Mouse (Mus musculus): ENCODE data around the gene ccdc198. TPM values are rescaled to one million over a fixed set of nuclear protein-coding genes. Genes with fewer than 3 reads are reported as not detected.
"Not testable (repeated sequence)": the region's sequence is repeated elsewhere in the genome, so short reads cannot be mapped to it uniquely, and the experiment has no call there.

ccdc198 gene
- polyA plus RNA-seq, 1 experiment from 2014 or later, result 0.10 TPM

- H3K4me2 ChIP-seq, result no peak overlapping the region
- WGBS, result 30% methylated on average over 11 of the region's 11 CpGs
- H3K4me3 ChIP-seq, result no peak overlapping the region
- no peaks in the 10 kb centered on the region for H3K36me3 ChIP-seq
- no peaks in the 10 kb centered on the region for H3K4me1 ChIP-seq (replicated peaks)
- no peak overlapping the region for H3K27ac ChIP-seq (ENCODE audit: poor library complexity, severe bottlenecking)
- H3K27me3 ChIP-seq (replicated peaks), result no peaks in the 10 kb centered on the region
- H3K9me3 ChIP-seq (replicated peaks), result no peaks in the 10 kb centered on the region
- ATAC-seq (ENCODE audit: insufficient number of reproducible peaks, low FRiP score), result 0 out of 2 replicates have a peak, but pooled peaks have one; percentile 18
- H3K9ac ChIP-seq, result no peak overlapping the region
Measured at GRCm38 (mm10) chr14:49238206-49238605, 7.1 kb downstream of the ccdc198 start.

- ATAC-seq (ENCODE audit: insufficient number of reproducible peaks, low FRiP score), result no peak
- no peaks in the 10 kb centered on the region for H3K9me3 ChIP-seq (replicated peaks)
- no peak overlapping the region for H3K9ac ChIP-seq
- 47% methylated on average over 9 of the region's 9 CpGs for WGBS
- H3K36me3 ChIP-seq, result no peaks in the 10 kb centered on the region
- no peak overlapping the region for H3K4me3 ChIP-seq
- no peak overlapping the region for H3K27ac ChIP-seq (ENCODE audit: poor library complexity, severe bottlenecking)
- no peak overlapping the region for H3K4me2 ChIP-seq
- no peaks in the 10 kb centered on the region for H3K27me3 ChIP-seq (replicated peaks)
- H3K4me1 ChIP-seq (replicated peaks), result no peaks in the 10 kb centered on the region
Measured at GRCm38 (mm10) chr14:49234788-49235515, 10.3 kb downstream of the ccdc198 start.

GRCm38 (mm10) chr14:49231845-49232244, 13.4 kb downstream of the ccdc198 start:
- 74% methylated on average over 3 of the region's 3 CpGs for WGBS
- H3K27me3 ChIP-seq (replicated peaks), result no peaks in the 10 kb centered on the region
- H3K9ac ChIP-seq, result no peak overlapping the region
- H3K9me3 ChIP-seq (replicated peaks), result no peaks in the 10 kb centered on the region
- no peak overlapping the region for H3K27ac ChIP-seq (ENCODE audit: poor library complexity, severe bottlenecking)
- no peak overlapping the region for H3K4me3 ChIP-seq
- no peaks in the 10 kb centered on the region for H3K36me3 ChIP-seq
- no peak overlapping the region for H3K4me2 ChIP-seq
- H3K4me1 ChIP-seq (replicated peaks), result no peaks in the 10 kb centered on the region
- ATAC-seq (ENCODE audit: insufficient number of reproducible peaks, low FRiP score), result no peak

- H3K27me3 ChIP-seq (replicated peaks), result no peaks in the 10 kb centered on the region
- no peak for ATAC-seq (ENCODE audit: insufficient number of reproducible peaks, low FRiP score)
- no peak overlapping the region for H3K4me2 ChIP-seq
- no peaks in the 10 kb centered on the region for H3K9me3 ChIP-seq (replicated peaks)
- no peak overlapping the region for H3K9ac ChIP-seq
- H3K36me3 ChIP-seq, result no peaks in the 10 kb centered on the region
- WGBS, result 86% methylated on average over 11 of the region's 11 CpGs
- no peak overlapping the region for H3K4me3 ChIP-seq
- no peaks in the 10 kb centered on the region for H3K4me1 ChIP-seq (replicated peaks)
- no peak overlapping the region for H3K27ac ChIP-seq (ENCODE audit: poor library complexity, severe bottlenecking)
Measured at GRCm38 (mm10) chr14:49226986-49227385, 18.3 kb downstream of the ccdc198 start.

GRCm38 (mm10) chr14:49226471-49226870, 18.8 kb downstream of the ccdc198 start:
- Histone ChIP-seq H3K4me3 (no peak overlapping the region), H3K27ac (ENCODE audit: poor library complexity, severe bottlenecking) (no peak overlapping the region), H3K36me3 (no peaks in the 10 kb centered on the region), H3K9ac (no peak overlapping the region), H3K27me3 (replicated peaks) (no peaks in the 10 kb centered on the region), H3K4me1 (replicated peaks) (no peaks in the 10 kb centered on the region), H3K4me2 (no peak overlapping the region), H3K9me3 (replicated peaks) (no peaks in the 10 kb centered on the region)
- whole genome bisulfite sequencing, result 85% methylated on average over 7 of the region's 7 CpGs
- ATAC-seq (ENCODE audit: insufficient number of reproducible peaks, low FRiP score), result no peak

- 75% methylated on average over 2 of the region's 2 CpGs for WGBS
Measured at GRCm38 (mm10) chr14:49221771-49222170, 23.5 kb downstream of the ccdc198 start.

GRCm38 (mm10) chr14:49219466-49220022, 25.7 kb downstream of the ccdc198 start:
- H3K27me3 ChIP-seq (replicated peaks), result not testable (repeated sequence)

More at GRCm38 (mm10) chr14:49221771-49222170, 23.5 kb downstream of the ccdc198 start:
- no peak overlapping the region for H3K4me2 ChIP-seq
- H3K4me1 ChIP-seq (replicated peaks), result no peaks in the 10 kb centered on the region
- no peak overlapping the region for H3K27ac ChIP-seq (ENCODE audit: poor library complexity, severe bottlenecking)
- no peak overlapping the region for H3K9ac ChIP-seq
- H3K27me3 ChIP-seq (replicated peaks), result no peaks in the 10 kb centered on the region
- H3K36me3 ChIP-seq, result no peaks in the 10 kb centered on the region
- ATAC-seq (ENCODE audit: insufficient number of reproducible peaks, low FRiP score), result no peak
- H3K4me3 ChIP-seq, result no peak overlapping the region
- no peaks in the 10 kb centered on the region for H3K9me3 ChIP-seq (replicated peaks)

GRCm38 (mm10) chr14:49218677-49219076, 26.6 kb downstream of the ccdc198 start:
- no peak overlapping the region for H3K4me3 ChIP-seq
- 0 out of 2 replicates have a peak, but pooled peaks cover 2% of the 10 kb centered on the region for H3K9me3 ChIP-seq (replicated peaks)
- H3K36me3 ChIP-seq, result no peaks in the 10 kb centered on the region
- ATAC-seq (ENCODE audit: insufficient number of reproducible peaks, low FRiP score), result no peak
- H3K4me1 ChIP-seq (replicated peaks), result no peaks in the 10 kb centered on the region
- H3K27ac ChIP-seq (ENCODE audit: poor library complexity, severe bottlenecking), result no peak overlapping the region
- no peaks in the 10 kb centered on the region for H3K27me3 ChIP-seq (replicated peaks)
- H3K9ac ChIP-seq, result no peak overlapping the region
- WGBS, result 66% methylated on average over 7 of the region's 7 CpGs
- no peak overlapping the region for H3K4me2 ChIP-seq

More at GRCm38 (mm10) chr14:49219466-49220022, 25.7 kb downstream of the ccdc198 start:
- H3K9ac ChIP-seq; H3K9me3 ChIP-seq (replicated peaks); H3K4me3 ChIP-seq; ATAC-seq (ENCODE audit: insufficient number of reproducible peaks, low FRiP score); H3K4me2 ChIP-seq; H3K36me3 ChIP-seq; H3K27ac ChIP-seq (ENCODE audit: poor library complexity, severe bottlenecking); H3K4me1 ChIP-seq (replicated peaks): not testable (repeated sequence)
- 84% methylated on average over 4 of the region's 4 CpGs for WGBS

- H3K4me1 ChIP-seq (replicated peaks); H3K27ac ChIP-seq (ENCODE audit: poor library complexity, severe bottlenecking); ATAC-seq (ENCODE audit: insufficient number of reproducible peaks, low FRiP score); H3K36me3 ChIP-seq; H3K27me3 ChIP-seq (replicated peaks); H3K9ac ChIP-seq; H3K9me3 ChIP-seq (replicated peaks); H3K4me3 ChIP-seq; H3K4me2 ChIP-seq: not testable (repeated sequence)
- WGBS, result 77% methylated on average over 3 of the region's 3 CpGs
Measured at GRCm38 (mm10) chr14:49210215-49210614, 35.1 kb downstream of the ccdc198 start.

GRCm38 (mm10) chr14:49201073-49201778, 44.0 kb downstream of the ccdc198 start:
- Histone ChIP-seq H3K4me1 (replicated peaks) (0 out of 2 replicates have a peak, but pooled peaks cover 5% of the 10 kb centered on the region), H3K4me3 (no peak overlapping the region), H3K27me3 (replicated peaks) (no peaks in the 10 kb centered on the region), H3K4me2 (no peak overlapping the region), H3K9me3 (replicated peaks) (no peaks in the 10 kb centered on the region), H3K9ac (no peak overlapping the region), H3K27ac (ENCODE audit: poor library complexity, severe bottlenecking) (no peak overlapping the region), H3K36me3 (no peaks in the 10 kb centered on the region)
- WGBS, result 54% methylated on average over 9 of the region's 9 CpGs
- no peak for ATAC-seq (ENCODE audit: insufficient number of reproducible peaks, low FRiP score)

GRCm38 (mm10) chr14:49197031-49197527, 48.2 kb downstream of the ccdc198 start:
- Histone ChIP-seq H3K4me3 (no peak overlapping the region), H3K4me1 (replicated peaks) (0 out of 2 replicates have a peak, but pooled peaks cover 5% of the 10 kb centered on the region), H3K36me3 (0 out of 2 replicates have a peak, but pooled peaks cover 3% of the 10 kb centered on the region), H3K27ac (ENCODE audit: poor library complexity, severe bottlenecking) (no peak overlapping the region), H3K4me2 (no peak overlapping the region), H3K9ac (no peak overlapping the region), H3K27me3 (replicated peaks) (no peaks in the 10 kb centered on the region), H3K9me3 (replicated peaks) (no peaks in the 10 kb centered on the region)
- ATAC-seq (ENCODE audit: insufficient number of reproducible peaks, low FRiP score), result no peak
- 87% methylated on average over 2 of the region's 2 CpGs for WGBS
